Mouse (Mus musculus): Measurements from ENCODE around the gene Slc15a2.
A peak's percentile ranks its signal among the peaks of the same experiment; 100 is the strongest.

Slc15a2 gene

GRCm38 (mm10) chr16:36784594-36785313 lies at the start of gene Slc15a2:
Gene Slc15a2, minus strand, starts transcription at chr16:36784962.
- no peak for DNase-seq (ENCODE audit: low read depth, low spot score)

GRCm38 (mm10) chr16:36828820-36829219 lies 44.1 kb upstream of the Slc15a2 start:
- peak; percentile 13 for DNase-seq (ENCODE audit: low read depth, low spot score)

- DNase-seq (ENCODE audit: low read depth, low spot score), result peak; percentile 80
These were observed 43.5 kb upstream of the Slc15a2 start, which contains the start of gene Iqcb1 for GRCm38 (mm10) chr16:36828054-36828786. Gene Iqcb1, plus strand, starts transcription at chr16:36828385.

GRCm38 (mm10) chr16:36827611-36828053 lies 42.9 kb upstream of the Slc15a2 start:
- DNase-seq (ENCODE audit: low read depth, low spot score), result peak; percentile 12

GRCm38 (mm10) chr16:36821474-36821873 lies 36.7 kb upstream of the Slc15a2 start:
- DNase-seq (ENCODE audit: low read depth, low spot score), result peak; percentile 91

- DNase-seq (ENCODE audit: low read depth, low spot score), result no peak
These were observed 36.0 kb upstream of the Slc15a2 start for GRCm38 (mm10) chr16:36820747-36821146.

GRCm38 (mm10) chr16:36820016-36820415 lies 35.3 kb upstream of the Slc15a2 start:
- DNase-seq (ENCODE audit: low read depth, low spot score), result no peak

GRCm38 (mm10) chr16:36817321-36817926 lies 32.7 kb upstream of the Slc15a2 start:
- peak; percentile 89 for DNase-seq (ENCODE audit: low read depth, low spot score)

- no peak for DNase-seq (ENCODE audit: low read depth, low spot score)
These were observed 32.2 kb upstream of the Slc15a2 start for GRCm38 (mm10) chr16:36816916-36817315.

GRCm38 (mm10) chr16:36813680-36814079 lies 28.9 kb upstream of the Slc15a2 start:
- no peak for DNase-seq (ENCODE audit: low read depth, low spot score)

- DNase-seq (ENCODE audit: low read depth, low spot score), result no peak
These were observed 23.9 kb upstream of the Slc15a2 start for GRCm38 (mm10) chr16:36808616-36809015.

GRCm38 (mm10) chr16:36802361-36802760 lies 17.6 kb upstream of the Slc15a2 start:
- DNase-seq (ENCODE audit: low read depth, low spot score), result peak; percentile 33

GRCm38 (mm10) chr16:36798334-36798733 lies 13.6 kb upstream of the Slc15a2 start:
- no peak for DNase-seq (ENCODE audit: low read depth, low spot score)

GRCm38 (mm10) chr16:36794976-36795375 lies 10.2 kb upstream of the Slc15a2 start:
- no peak for DNase-seq (ENCODE audit: low read depth, low spot score)

- DNase-seq (ENCODE audit: low read depth, low spot score), result no peak
These were observed 5.4 kb upstream of the Slc15a2 start for GRCm38 (mm10) chr16:36790166-36790565.

- no peak for DNase-seq (ENCODE audit: low read depth, low spot score)
These were observed 1.7 kb upstream of the Slc15a2 start for GRCm38 (mm10) chr16:36786466-36786865.

- DNase-seq (ENCODE audit: low read depth, low spot score), result no peak
These were observed 616 bp downstream of the Slc15a2 start for GRCm38 (mm10) chr16:36784146-36784545.

- DNase-seq (ENCODE audit: low read depth, low spot score), result no peak
These were observed 9.1 kb downstream of the Slc15a2 start for GRCm38 (mm10) chr16:36775658-36776057.

GRCm38 (mm10) chr16:36772996-36773395 lies 11.8 kb downstream of the Slc15a2 start:
- no peak for DNase-seq (ENCODE audit: low read depth, low spot score)

- DNase-seq (ENCODE audit: low read depth, low spot score), result no peak
These were observed 13.1 kb downstream of the Slc15a2 start for GRCm38 (mm10) chr16:36771703-36772102.

- no peak for DNase-seq (ENCODE audit: low read depth, low spot score)
These were observed 13.5 kb downstream of the Slc15a2 start for GRCm38 (mm10) chr16:36771244-36771643.

- no peak for DNase-seq (ENCODE audit: low read depth, low spot score)
These were observed 13.9 kb downstream of the Slc15a2 start for GRCm38 (mm10) chr16:36770830-36771229.

Data from ES-CJ7 (cell line).